Mouse (Mus musculus) thymus, postnatal 4 days (tissue): ENCODE measurements around the gene Gm1330.
"Not testable (repeated sequence)": the region's sequence is repeated elsewhere in the genome, so short reads cannot be mapped to it uniquely, and the experiment has no call there.

ENCODE experiments used
- DNase-seq: peaks from one replicate; pipeline ENCODE4 v3.0.0; 2021

The Gm1330 gene

DNA sequence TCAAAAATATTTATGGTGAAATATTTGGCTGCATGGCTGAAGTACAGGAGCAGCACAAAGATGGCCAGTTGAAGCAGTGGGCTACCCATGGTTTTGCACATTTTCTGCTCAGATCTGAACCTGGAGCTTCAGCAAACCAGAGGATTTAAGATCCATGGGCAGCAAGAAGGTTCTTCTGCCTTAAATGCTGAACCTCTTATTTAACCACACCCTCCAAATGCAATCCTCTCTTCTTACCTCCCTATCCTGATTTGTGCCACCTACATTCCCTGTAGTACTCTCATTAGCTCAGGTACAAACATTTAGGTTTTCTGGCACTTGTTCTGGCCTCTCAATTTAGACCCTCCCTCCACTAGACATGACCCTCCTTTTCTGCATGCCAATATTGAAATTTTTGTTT lies at the start of gene Gm1330:
Gene Gm1330 (minus strand): TSS at position 101 of the 400 bp plus-strand sequence.
- DNase-seq, result no peak

DNA sequence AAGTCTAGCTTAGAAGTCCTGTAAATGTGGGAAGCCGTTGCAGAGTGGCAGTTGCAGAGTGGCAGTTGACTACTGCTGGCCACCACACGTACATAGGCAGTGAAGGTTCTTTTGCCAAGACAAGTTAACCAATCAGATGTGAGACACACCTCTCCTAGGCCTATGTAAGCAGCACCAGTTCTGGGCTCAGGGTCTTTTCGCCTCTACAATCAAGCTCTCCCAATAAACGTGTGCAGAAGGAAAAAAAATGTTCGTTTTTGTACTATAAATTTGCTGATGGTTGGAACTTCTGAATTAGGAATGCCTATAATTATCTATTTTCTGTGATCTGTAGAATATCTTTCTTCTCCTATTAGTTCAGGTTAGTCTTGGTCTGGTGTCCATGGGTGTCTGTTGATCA lies 14.1 kb upstream of the Gm1330 start, which contains the start of gene Gm10750:
Gene Gm10750 (minus strand): TSS at position 101 of the 400 bp plus-strand sequence.
- DNase-seq, result not testable (repeated sequence)

DNA sequence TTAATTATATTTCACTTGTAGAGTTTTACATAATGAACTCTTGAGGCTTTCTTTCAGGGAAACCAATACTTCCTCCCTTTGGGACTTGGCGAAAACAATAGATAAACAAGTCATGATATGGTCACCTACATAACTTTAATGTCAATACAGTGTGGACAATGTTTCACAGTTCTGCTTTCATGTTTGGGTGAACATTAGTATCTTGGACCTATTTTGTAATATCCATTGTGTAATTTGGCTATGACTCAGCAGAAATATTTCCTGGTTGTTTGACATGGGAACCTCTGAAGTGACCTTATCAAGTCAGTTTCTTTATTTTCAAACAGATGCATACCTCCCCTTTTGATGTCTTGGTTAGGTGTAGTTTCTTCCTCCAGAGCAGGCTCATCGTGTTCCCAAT lies 1.8 kb upstream of the Gm1330 start:
- DNase-seq, result no peak

DNA sequence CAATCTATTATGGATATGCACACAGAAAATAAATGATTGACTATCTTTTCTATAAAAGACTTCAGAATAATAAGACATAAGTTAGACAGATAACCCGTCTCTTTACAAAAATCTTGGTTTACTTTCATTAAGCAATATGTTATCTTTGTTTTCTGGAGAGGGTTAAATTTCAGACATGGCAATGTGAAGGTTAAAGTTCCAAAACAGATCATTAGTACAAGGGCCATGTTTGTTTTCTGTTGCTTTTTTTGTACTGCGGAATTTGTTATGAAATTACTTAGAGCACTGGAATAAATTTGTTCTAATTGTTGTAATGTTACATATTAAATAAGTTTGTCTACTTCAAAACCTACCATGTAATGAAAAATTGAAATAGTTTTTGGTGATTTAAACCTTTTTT lies 7.9 kb downstream of the Gm1330 start:
- DNase-seq, result no peak
